Mouse (Mus musculus): ENCODE results near the gene Serpina1e. TPM values are rescaled to one million over a fixed set of nuclear protein-coding genes. Genes with fewer than 3 reads are reported as not detected.
"Not testable (repeated sequence)": the region's sequence is repeated elsewhere in the genome, so short reads cannot be mapped to it uniquely, and the experiment has no call there.

The Serpina1e gene
- total RNA-seq, 2 experiments from 2014 or later: not detected

GRCm38 (mm10) chr12:103946243-103946642 is 12.5 kb downstream of the Serpina1e start:
- no peak for TF ChIP-seq CTCF (conservative IDR thresholded peaks at IDR 0.05)
- H3K4me3 ChIP-seq: no peak overlapping the region
- DNase-seq (ENCODE audit: low spot score in 2 of 2): no peak
- no peak overlapping the region for H3K27ac ChIP-seq

- H3K4me3 ChIP-seq; H3K27ac ChIP-seq; DNase-seq (ENCODE audit: low spot score in 2 of 2): not testable (repeated sequence)
Observed at GRCm38 (mm10) chr12:103909181-103909580, 49.6 kb downstream of the Serpina1e start.

- not testable (repeated sequence) for H3K27ac ChIP-seq
Observed at GRCm38 (mm10) chr12:103907746-103908145, 51.0 kb downstream of the Serpina1e start.

GRCm38 (mm10) chr12:103904837-103905340 is 53.9 kb downstream of the Serpina1e start, which contains the start of gene Serpina1c:
Gene Serpina1c (minus strand): TSS chr12:103904887.
- H3K27ac ChIP-seq: not testable (repeated sequence)

More at GRCm38 (mm10) chr12:103907746-103908145, 51.0 kb downstream of the Serpina1e start:
- H3K4me3 ChIP-seq; DNase-seq (ENCODE audit: low spot score in 2 of 2): not testable (repeated sequence)

GRCm38 (mm10) chr12:103901929-103902328 is 56.8 kb downstream of the Serpina1e start:
- not testable (repeated sequence) for DNase-seq (ENCODE audit: low spot score in 2 of 2); H3K4me3 ChIP-seq; H3K27ac ChIP-seq

More at GRCm38 (mm10) chr12:103904837-103905340, 53.9 kb downstream of the Serpina1e start, which contains the start of gene Serpina1c:
- DNase-seq (ENCODE audit: low spot score in 2 of 2); H3K4me3 ChIP-seq: not testable (repeated sequence)

Other genes starting within 250 kb of the Serpina1e start
- not detected for gene Serpina1d, start 185.4 kb downstream of the Serpina1e start, total RNA-seq (2021)
- gene Serpina1b, start 128.6 kb downstream of the Serpina1e start, total RNA-seq (2021): not detected
- gene Serpina1a, start 95.4 kb downstream of the Serpina1e start, total RNA-seq (2021): not detected
- gene Serpina1c, start 54.1 kb downstream of the Serpina1e start, total RNA-seq (2021): not detected
- gene Serpina11, start 31.0 kb upstream of the Serpina1e start, total RNA-seq (2021): not detected
- not detected for gene Serpina9, start 54.8 kb upstream of the Serpina1e start, total RNA-seq (2021)
- gene Serpina12, start 85.5 kb upstream of the Serpina1e start, total RNA-seq (2021): under 1 TPM in 1 of 2 experiments, not detected in 1; 0.13 TPM
- not detected for gene Serpina5, start 142.1 kb upstream of the Serpina1e start, total RNA-seq (2021)
- gene Serpina3a, start 153.7 kb upstream of the Serpina1e start, total RNA-seq (2021): not detected
- gene Serpina3b, start 169.0 kb upstream of the Serpina1e start, total RNA-seq (2021): not detected
- gene Serpina3c, start 194.9 kb upstream of the Serpina1e start, total RNA-seq (2021): under 1 TPM; 0.23 to 0.37 TPM